10 mouse cellular contexts compared by ENCODE assay signal in the genomic region with DNA sequence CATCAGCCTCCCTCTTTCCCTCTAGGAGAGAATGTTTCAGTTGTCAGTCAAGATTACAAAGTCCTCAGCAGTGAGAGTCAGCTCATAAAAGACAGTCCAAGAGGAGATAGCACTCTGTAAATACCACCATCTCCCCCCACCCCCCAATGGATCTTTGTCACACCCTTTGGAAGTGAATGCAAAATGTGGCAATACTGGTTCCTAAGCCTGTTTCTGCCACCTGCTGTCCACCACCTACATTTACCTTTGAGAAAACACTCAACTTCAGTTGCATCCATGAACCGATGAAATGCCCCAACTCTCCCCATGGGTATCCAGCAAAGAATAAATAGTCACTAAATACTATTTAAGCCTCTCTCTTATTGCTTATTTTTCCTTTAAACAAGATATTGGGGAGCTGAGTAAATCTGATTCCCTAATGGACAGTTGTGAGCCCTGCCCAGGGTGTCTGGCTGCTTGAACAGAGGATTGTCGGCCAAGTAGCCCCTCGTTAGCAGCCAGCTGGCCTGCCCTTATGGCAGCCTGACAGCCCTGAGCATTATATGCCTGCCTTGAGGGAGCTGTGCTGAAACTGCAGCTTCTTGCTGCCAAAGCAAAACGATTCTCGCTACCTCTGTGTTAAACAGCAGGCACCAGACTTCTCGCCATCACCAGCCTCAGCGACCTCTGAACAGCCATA.
DNase-seq lines count a peak whose midpoint lies in the region; ATAC-seq lines count a peak whose summit lies in the region.
"Had no signal": no experiment of that assay in that cellular context is flagged by ENCODE, and none has a peak within 500 bp of the region (broad histone marks: within the 10 kb centered on the region; RNA-seq: fewer than 3 reads in every experiment).

No protein-coding gene starts in this region.

- H3K4me2 ChIP-seq in heart, embryonic 16.5 days (ENCODE audit: low read depth, low read length): 0 out of 2 replicates have a peak overlapping the region, but pooled peaks have one; percentile 41
- H3K4me2 ChIP-seq in heart, embryonic 12.5 days: no peak overlapping the region
- peak overlapping the region; percentile 47 for H3K4me2 ChIP-seq in embryonic facial prominence, embryonic 13.5 days
- H3K4me2 ChIP-seq in limb, embryonic 13.5 days (replicated peaks): peak overlapping the region; percentile 61

- ATAC-seq in heart, embryonic 16.5 days (replicated peaks; ENCODE audit: extremely low read depth, insufficient read depth, low FRiP score): no peak
- ATAC-seq in heart, embryonic 12.5 days (ENCODE audit: insufficient number of reproducible peaks, low FRiP score): no peak
- no peak for ATAC-seq in embryonic facial prominence, embryonic 13.5 days (ENCODE audit: insufficient number of reproducible peaks, insufficient read depth, low FRiP score, low TSS enrichment, low read depth)
- peak; percentile 29; the same call in 1 of the 2 replicates for ATAC-seq in limb, embryonic 13.5 days (ENCODE audit: low FRiP score, low read depth)

- WGBS in heart, embryonic 16.5 days: 83% methylated on average over 7 of the region's 7 CpGs
- WGBS in heart, embryonic 12.5 days: 85% methylated on average over 7 of the region's 7 CpGs
- WGBS in embryonic facial prominence, embryonic 13.5 days: 78% methylated on average over 7 of the region's 7 CpGs
- 35% methylated on average over 7 of the region's 7 CpGs for WGBS in limb, embryonic 13.5 days

- peak; percentile 4 for DNase-seq in NIH3T3 (ENCODE audit: low read depth)
- no peak for DNase-seq in spleen, postnatal 4 days (ENCODE audit: low spot score in 2 of 2)
- no peak for DNase-seq in retina, postnatal 1 day
- DNase-seq in spleen, postnatal 36 days (ENCODE audit: low spot score in 2 of 2): no peak

- H3K9ac ChIP-seq in heart, embryonic 16.5 days (ENCODE audit: low read length): no peak overlapping the region
- no peak overlapping the region for H3K9ac ChIP-seq in heart, embryonic 12.5 days
- H3K9ac ChIP-seq in embryonic facial prominence, embryonic 13.5 days: no peak overlapping the region
- H3K9ac ChIP-seq in limb, embryonic 13.5 days: no peak overlapping the region; the same call in 1 of the 2 replicates

- H3K27me3 ChIP-seq in heart, embryonic 16.5 days (ENCODE audit: control insufficient read depth, insufficient read depth, low read length): no peaks in the 10 kb centered on the region
- no peaks in the 10 kb centered on the region for H3K27me3 ChIP-seq in heart, embryonic 12.5 days (replicated peaks)
- H3K27me3 ChIP-seq in embryonic facial prominence, embryonic 13.5 days: no peaks in the 10 kb centered on the region
- H3K27me3 ChIP-seq in limb, embryonic 13.5 days: no peaks in the 10 kb centered on the region

- no peaks in the 10 kb centered on the region for H3K4me1 ChIP-seq in heart, embryonic 16.5 days (ENCODE audit: control insufficient read depth, insufficient read depth, low read length)
- no peaks in the 10 kb centered on the region for H3K4me1 ChIP-seq in heart, embryonic 12.5 days (replicated peaks)
- H3K4me1 ChIP-seq in embryonic facial prominence, embryonic 13.5 days: peaks cover 4% of the 10 kb centered on the region
- peaks cover 10% of the 10 kb centered on the region; the same call in 1 of the 2 replicates for H3K4me1 ChIP-seq in limb, embryonic 13.5 days

- H3K4me3 ChIP-seq in heart, embryonic 16.5 days (ENCODE audit: low read length): no peak overlapping the region
- H3K4me3 ChIP-seq in heart, embryonic 12.5 days: no peak overlapping the region
- peak overlapping the region; percentile 19; the same call in 1 of the 2 replicates for H3K4me3 ChIP-seq in embryonic facial prominence, embryonic 13.5 days
- peak overlapping the region; percentile 24 for H3K4me3 ChIP-seq in limb, embryonic 13.5 days

- H3K9me3 ChIP-seq in heart, embryonic 16.5 days (replicated peaks; ENCODE audit: control insufficient read depth, low read length): no peaks in the 10 kb centered on the region
- no peaks in the 10 kb centered on the region for H3K9me3 ChIP-seq in heart, embryonic 12.5 days (replicated peaks)
- H3K9me3 ChIP-seq in embryonic facial prominence, embryonic 13.5 days: no peaks in the 10 kb centered on the region
- H3K9me3 ChIP-seq in limb, embryonic 13.5 days: no peaks in the 10 kb centered on the region
- H3K9me3 ChIP-seq: G1E had no signal

- H3K27ac ChIP-seq in heart, embryonic 16.5 days (ENCODE audit: low read length): no peak overlapping the region
- H3K27ac ChIP-seq in heart, embryonic 12.5 days (ENCODE audit: poor library complexity, severe bottlenecking): no peak overlapping the region
- H3K27ac ChIP-seq in embryonic facial prominence, embryonic 13.5 days: no peak overlapping the region
- H3K27ac ChIP-seq in limb, embryonic 13.5 days: no peak overlapping the region
- H3K27ac ChIP-seq: macrophage had no signal

- H3K36me3 ChIP-seq in heart, embryonic 16.5 days (ENCODE audit: control insufficient read depth, insufficient read depth): no peaks in the 10 kb centered on the region
- H3K36me3 ChIP-seq in heart, embryonic 12.5 days: no peaks in the 10 kb centered on the region
- H3K36me3 ChIP-seq in embryonic facial prominence, embryonic 13.5 days: no peaks in the 10 kb centered on the region
- H3K36me3 ChIP-seq in limb, embryonic 13.5 days: no peaks in the 10 kb centered on the region
- H3K36me3 ChIP-seq: G1E had no signal

Comparison
In these comparisons a context has a peak if more than half of its experiments do, and no peak if none do; other contexts are left out.
1. H3K4me3 ChIP-seq: peak in embryonic facial prominence, embryonic 13.5 days (single experiment) and limb, embryonic 13.5 days (single experiment); none in heart, embryonic 16.5 days (single experiment) and heart, embryonic 12.5 days (single experiment).